Mouse (Mus musculus) myocyte (in vitro differentiated cells): Measurements from ENCODE around the gene Arv1.

Experiments used
- CEBPB ChIP-seq: IDR thresholded peaks from 2 replicates; pipeline ENCODE4 v1.6.1; 2011; ENCODE audit warnings: mild to moderate bottlenecking, moderate library complexity; ENCODE audit not compliant: poor library complexity, insufficient read depth, severe bottlenecking
- E2F4 ChIP-seq: IDR thresholded peaks from one replicate; pipeline ENCODE4 v1.6.1; 2011; ENCODE audit warnings: mild to moderate bottlenecking, control low read depth, moderate library complexity; ENCODE audit not compliant: insufficient read depth
- MAX ChIP-seq: IDR thresholded peaks from one replicate; pipeline ENCODE4 v1.6.1; 2011; ENCODE audit warnings: low read depth, mild to moderate bottlenecking, control low read depth
- POLR2A ChIP-seq: IDR thresholded peaks from one replicate; pipeline ENCODE4 v1.6.1; 2011; ENCODE audit warnings: low read depth, mild to moderate bottlenecking, control low read depth, moderate library complexity; ENCODE audit not compliant: insufficient read length
- POLR2AphosphoS2 ChIP-seq: IDR thresholded peaks from one replicate; pipeline ENCODE4 v1.6.1; 2011; ENCODE audit warnings: low read depth, control low read depth; ENCODE audit not compliant: insufficient read length
- REST ChIP-seq: IDR thresholded peaks from one replicate; pipeline ENCODE4 v1.6.1; 2011; ENCODE audit warnings: mild to moderate bottlenecking, control low read depth, moderate library complexity; ENCODE audit not compliant: insufficient read depth, insufficient read length
- SRF ChIP-seq: IDR thresholded peaks from one replicate; pipeline ENCODE4 v1.6.1; 2011; ENCODE audit warnings: low read depth; ENCODE audit not compliant: control insufficient read depth, insufficient read length
- TCF12 ChIP-seq: IDR thresholded peaks from one replicate; pipeline ENCODE4 v1.6.1; 2011; ENCODE audit warnings: mild to moderate bottlenecking, control low read depth; ENCODE audit not compliant: poor library complexity, insufficient read depth, severe bottlenecking
- USF1 ChIP-seq: IDR thresholded peaks from one replicate; pipeline ENCODE4 v1.6.1; 2011; ENCODE audit warnings: low read depth, mild to moderate bottlenecking, control low read depth, moderate library complexity

DNA sequence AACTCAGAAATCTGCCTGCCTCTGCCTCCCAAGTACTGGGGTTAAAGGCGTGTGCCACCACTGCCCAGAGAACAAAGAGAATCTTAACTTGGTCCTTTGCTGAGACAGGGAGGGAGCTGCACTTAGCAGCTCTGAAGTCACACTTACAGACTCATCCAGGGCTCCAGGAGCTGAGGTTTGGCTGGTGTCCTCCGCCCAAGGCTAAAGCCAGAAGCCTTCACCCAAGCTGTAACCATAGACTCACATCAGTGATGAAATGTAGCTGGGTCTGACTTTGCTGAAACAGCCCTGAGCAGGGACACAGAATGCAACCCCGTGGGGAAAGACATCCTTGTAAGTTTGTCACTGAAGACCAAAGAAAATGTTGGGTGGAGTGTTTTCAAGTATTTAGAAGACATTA, 60.5 kb downstream of the Arv1 start:
- TF ChIP-seq POLR2A = no peak
- no peak for TF ChIP-seq TCF12
- no peak for TF ChIP-seq USF1
- no peak for TF ChIP-seq E2F4
- no peak for TF ChIP-seq MAX
- TF ChIP-seq CEBPB = no peak
- TF ChIP-seq REST = no peak
- no peak for TF ChIP-seq POLR2AphosphoS2
- no peak for TF ChIP-seq SRF
